Mouse (Mus musculus): ENCODE results near the gene Slco2a1.

DNA sequence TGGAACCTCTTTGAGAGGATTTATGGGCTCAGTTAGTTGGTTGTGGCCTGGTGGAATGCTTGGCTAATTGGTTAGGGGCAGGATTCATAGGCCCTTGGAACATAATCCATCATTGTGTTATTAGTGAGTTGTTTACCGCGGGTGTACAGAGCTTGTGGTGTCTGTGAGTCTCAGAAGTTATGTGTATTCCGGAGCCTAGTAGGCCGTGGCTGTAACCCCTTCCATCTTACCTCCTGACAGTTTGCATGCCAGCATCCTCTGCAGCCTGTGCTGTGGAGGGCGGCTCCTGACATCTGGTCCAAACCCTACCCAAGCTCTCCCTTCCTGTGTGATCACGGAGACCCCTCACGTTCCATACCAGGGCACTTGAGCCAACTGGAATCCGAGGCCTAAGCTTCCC is 125.8 kb downstream of the Slco2a1 start:
- TF ChIP-seq CTCF (IDR thresholded peaks at IDR 0.05; ENCODE audit: low read depth) (no peak), EP300 (IDR thresholded peaks at IDR 0.05; ENCODE audit: low read depth) (no peak)

Measured in liver, postnatal 0 days (tissue).